Mouse (Mus musculus) kidney, adult 9 months (tissue): ENCODE measurements at regions not wholly inside any gene's neighbourhood (a gene's known extent, or its start where the extent isn't known, plus 50 kb on each side); places are given as distances from the start of the nearest gene placed in this dataset.
"Not testable (repeated sequence)": the region's sequence is repeated elsewhere in the genome, so short reads cannot be mapped to it uniquely, and the experiment has no call there.

Experiments
- DNase-seq: peaks from one replicate; pipeline ENCODE4 v3.0.0; 2022

DNA sequence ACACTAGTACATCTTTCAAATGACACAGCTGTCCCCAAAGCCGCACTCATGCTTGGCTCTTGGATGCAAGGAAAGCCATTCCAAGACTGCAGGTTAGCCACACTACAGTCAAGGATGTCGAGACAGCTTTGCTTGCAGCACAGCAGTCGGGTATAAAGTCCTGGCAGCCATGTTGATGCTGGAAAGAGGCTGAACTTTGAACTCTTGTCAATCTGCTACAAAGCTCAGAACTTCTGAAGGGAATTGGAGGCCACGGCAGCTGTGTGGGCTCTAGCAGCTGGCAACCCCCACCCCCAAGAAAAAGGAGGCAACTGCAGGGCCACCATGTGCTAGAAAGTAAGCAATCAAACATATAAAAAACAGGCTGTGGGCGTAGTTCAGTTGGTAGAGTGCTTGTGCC is 90.0 kb upstream of the Zcchc2 start:
- DNase-seq: no peak

DNA sequence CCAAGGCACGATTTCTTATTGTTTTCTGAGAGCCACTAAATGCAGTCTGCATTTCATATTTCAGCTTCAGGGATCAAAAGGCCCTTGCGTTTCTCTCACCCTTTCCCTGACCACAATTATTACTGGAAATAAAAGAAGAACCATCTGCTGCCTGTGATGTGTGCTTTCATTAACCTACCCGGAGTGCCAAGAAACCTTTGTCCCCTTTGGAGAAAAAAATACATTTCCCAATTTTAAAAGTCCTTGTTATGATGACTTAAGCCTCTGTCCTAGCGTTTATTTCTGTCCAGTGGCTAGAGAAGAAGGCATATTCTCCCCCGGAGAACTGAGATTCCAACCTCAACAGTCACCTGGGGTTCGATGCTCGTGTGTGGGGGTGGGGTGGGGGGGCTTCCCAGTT is 89.3 kb upstream of the Zcchc2 start:
- no peak for DNase-seq

DNA sequence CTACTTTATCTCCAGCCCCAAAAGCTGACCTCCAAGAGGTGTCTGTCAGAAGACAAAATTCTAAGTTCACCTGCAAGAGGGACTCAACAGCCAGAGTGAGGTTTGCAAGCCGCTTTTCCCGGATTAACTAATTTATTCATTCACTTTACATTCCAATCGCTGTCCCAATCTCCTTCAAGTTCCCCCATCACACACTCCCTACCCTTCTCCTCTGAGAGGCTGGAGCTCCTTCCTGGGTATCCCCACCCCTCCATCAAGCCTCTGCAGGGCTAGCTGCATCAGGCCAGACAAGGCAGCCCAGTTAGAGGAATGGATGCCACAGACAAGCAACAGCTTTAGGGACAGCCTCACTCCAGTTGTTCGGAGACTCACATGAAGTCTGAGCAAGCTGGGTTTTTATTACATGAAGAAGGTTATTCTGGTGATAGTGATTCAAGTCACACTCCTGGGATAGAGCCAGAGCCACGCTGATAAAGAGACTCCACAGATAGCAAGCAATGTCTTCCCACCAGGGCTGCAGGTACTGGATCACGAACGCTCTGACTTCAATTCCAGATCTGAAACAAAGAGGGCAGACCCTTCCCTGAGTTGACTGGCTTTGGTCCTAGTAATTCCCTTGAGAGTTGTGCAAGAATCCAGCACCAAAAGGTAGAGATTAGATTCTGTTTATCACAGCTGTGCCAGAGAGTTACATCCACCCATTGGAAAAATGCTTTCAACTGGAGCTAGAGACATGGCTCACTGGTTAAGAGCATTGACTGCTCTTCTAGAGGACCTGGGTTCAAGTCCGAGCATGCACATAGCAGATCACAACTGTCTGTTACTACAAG is 86.7 kb upstream of the Zcchc2 start:
- DNase-seq: no peak

DNA sequence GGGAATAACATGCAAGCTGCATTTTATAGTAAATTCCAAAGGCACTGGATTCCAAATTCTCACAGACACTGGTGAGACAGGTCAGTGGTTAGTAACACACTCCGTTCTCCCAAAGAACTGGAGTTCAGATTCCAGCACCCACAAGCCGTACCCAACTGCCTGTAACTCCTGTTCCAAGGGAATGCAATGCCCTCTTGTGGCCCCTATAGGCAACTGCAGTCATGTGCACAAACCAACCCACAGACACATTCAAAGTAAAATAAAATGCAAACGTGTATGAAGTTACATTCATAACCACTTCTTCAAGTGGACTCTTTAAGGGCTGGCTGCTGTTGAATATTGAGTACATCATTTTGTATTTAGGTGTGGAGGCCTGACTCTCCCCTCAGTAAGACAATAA is 85.5 kb upstream of the Zcchc2 start:
- no peak for DNase-seq

DNA sequence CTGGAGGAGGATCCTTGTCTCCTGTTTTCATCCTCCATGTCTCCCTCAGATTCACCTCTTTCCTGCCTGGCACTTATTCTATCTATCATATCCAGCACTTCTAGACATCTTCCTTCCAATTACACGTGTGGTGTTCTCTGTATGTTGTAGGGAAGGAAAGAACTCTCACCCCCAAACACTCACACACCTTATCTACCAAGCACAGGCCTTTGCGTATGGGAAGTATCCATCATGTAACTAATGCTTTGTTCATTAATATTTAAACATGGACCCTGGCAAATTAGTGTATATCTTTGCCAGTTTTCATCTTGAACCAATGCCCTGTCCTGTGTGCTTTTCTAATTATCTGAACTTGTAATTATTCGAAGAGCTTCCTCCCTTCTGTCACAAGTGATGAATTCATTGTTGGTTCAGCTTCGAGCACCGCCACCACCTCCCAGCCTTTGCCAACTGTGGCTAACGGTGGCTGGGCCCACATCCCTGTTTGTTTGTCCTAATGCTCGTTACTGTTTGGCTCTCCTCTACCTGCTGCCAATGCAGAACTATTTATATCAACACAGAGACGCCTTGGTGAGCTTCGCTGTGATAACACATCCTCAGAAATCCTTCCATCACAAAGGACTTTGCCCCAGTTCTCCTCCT is 84.3 kb upstream of the Zcchc2 start:
- no peak for DNase-seq

DNA sequence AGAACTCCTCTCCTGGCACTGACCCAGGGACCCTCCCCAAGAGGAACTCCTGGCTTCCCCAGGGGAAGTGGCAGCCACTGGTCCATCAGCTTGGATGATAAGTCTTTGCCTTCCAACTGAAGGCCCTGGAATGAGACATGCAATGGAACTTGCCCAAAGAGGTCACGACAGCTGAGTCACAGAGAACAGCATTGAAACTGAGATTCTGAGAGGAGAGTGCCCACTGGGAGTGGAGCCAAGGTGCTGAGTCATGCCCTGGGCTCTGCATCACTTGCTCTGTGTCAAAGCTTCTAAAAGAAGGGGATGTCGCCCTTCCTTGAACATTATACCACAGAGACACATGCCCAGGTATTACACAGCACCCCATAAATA is 83.8 kb upstream of the Zcchc2 start:
- peak; percentile 30 for DNase-seq

DNA sequence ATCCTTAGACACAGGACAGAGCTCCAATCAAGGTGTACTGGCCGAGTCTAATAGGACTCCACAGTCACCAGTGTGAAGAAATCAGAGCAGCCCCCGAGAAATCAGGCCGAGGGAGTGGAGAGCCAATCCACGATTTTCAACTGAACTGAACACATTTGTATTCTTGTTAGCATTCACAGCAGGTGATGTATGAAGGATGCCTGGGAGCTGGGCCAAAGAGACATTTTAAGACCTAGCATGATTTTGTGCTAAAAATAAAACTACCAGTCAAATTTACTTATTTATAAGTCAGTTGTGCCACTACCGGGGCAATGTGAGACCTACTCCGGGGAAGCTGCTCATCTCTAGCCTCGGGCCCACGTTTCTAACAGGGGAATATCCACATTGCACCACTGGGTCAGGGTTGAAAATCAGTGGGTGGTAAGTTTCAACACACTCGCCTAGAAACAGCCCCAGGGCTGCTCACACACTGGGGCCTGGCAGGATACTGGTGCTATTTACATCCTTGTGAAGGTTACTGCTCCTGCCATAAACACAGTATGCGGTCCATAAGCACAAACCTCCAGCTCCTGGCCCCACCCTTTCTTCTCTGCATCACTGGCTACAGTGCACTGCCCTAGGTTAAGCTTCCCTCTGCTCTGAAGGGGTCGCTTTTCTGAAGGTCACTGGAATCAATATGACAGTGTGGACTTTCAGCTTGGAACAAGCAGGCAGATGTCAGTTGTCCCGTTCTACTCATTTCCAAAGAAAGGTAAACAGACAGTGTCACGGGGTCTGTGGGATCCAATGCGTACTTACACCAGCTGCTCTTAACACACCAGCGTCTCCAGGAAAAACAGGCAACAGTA is 82.0 kb upstream of the Zcchc2 start:
- peak; percentile 32 for DNase-seq

DNA sequence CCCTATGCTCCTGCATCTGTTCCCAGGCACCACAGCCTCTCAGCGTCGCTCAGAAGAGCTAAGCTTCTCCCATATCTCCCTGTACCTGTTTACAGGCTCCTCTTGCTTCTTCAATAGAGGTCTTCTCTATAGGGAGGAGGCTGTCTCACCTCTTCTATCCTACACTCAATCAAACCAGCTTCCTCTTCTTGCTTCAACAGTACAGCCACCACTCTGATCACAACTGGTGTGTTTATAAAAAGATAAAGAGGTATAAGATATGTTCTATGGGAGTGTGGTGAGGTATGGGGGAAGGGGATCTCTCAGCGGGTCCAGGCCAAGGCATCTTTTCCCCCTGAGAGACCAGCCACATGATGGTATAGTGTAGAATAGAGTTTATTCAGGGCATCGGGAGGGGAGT is 81.1 kb upstream of the Zcchc2 start:
- DNase-seq: no peak

DNA sequence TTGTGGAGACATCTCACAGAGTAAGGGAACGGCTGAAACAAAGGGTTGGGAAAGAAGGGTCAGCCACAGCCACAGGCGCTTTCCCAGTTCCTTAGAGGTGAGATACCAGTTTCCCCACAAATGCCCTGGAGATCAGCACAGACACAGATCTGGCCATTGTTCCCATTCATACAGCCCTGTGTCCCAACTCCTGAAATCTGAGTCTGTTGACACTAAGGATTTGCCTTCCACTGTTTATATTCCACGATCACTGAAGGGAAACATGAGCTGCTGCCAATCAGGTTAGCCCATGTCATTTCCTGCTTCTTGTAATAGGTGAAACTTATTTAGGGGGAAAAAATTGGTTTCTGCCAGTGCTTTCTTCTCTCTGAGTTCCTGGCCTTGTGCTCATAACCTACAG is 78.5 kb upstream of the Zcchc2 start:
- DNase-seq: no peak

DNA sequence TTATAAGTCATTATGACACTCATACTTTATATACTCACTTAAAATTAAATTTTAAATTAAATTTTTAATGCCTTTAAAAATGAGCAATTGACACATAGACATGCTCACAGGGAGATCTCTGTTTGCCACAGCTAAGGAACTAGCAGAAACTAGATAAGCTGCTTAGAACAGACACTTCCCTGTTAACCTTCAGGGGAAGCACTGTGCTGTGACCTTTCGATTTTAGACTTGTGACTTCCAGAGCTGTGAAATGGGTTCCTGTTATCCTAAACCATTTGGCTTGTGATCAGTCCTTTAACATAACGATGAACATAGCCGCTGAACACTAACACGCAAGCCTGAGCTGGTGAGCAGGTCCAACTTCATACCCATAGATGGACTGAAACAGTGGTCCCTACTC is 68.4 kb upstream of the Zcchc2 start:
- DNase-seq: no peak

DNA sequence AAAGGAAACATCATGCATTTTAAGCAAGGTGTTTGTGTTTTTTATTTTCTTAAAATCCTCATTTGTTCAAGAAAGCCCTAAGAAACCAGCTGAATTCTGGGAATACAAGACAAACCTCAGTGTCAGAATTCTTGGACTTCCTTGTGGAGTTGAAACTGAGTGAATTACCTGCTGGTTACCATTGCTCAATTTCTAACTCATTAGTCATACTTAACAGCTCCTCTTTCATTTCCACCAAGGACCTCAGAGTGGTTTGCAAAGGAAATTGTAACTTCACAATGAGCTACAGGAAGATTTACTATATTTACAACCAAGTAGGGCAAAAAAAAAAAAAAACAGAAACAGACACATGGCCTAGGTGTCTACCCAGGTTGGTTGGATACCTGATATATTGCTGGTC is 67.6 kb upstream of the Zcchc2 start:
- no peak for DNase-seq

DNA sequence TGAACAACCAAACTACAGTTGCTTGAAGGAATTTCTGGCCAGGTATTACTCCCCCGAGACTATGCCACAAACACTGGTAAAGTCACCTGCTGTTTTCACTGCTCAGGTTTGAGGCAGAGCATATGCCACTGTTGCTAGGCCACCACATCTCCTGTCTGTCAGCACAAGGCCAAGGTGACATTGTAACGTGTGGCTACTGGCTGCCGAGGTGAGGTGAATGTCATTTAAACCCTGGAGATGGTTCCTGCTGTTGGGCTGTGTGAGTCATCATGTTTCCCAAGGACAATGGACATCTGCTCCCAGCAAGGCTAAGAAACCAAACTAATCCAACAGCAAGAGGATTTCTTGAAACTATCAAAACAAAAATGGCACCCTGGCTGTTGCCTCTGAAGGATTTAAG is 67.2 kb upstream of the Zcchc2 start:
- no peak for DNase-seq

DNA sequence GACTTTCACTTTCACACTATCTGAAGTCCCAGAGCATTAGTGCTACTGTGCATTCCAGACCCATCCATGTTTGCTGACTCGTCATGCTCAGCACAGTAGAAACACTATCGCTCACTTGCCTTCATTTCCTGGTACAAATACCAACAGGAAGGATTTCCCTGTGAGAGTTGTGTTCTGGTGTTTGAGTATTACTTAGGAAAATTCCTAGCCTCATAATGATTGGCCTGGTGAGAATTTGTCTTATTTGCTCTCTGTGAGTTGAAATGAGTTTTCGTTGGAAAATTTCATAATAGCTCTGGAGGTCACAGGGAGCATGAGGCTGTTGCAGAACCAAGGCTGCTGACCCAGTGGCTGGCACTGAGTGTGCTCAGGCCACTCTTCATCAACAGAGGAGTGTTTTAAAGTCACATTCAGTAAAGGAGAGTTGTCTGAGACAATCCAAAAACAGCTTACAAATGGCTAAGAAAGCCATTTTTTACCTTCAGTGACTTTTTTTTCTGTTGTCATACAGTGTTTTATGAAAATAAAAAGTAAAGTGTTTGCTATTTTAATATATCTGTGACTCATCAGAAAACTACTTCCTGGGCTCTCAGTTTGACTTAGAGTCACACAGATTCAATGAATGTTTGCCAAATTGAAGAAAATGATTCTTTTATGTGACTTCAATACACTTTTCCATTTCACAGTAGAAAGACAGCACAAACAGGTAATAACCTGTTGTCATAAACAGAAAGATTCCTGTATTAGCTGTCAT is 64.4 kb upstream of the Zcchc2 start:
- peak; percentile 17 for DNase-seq

DNA sequence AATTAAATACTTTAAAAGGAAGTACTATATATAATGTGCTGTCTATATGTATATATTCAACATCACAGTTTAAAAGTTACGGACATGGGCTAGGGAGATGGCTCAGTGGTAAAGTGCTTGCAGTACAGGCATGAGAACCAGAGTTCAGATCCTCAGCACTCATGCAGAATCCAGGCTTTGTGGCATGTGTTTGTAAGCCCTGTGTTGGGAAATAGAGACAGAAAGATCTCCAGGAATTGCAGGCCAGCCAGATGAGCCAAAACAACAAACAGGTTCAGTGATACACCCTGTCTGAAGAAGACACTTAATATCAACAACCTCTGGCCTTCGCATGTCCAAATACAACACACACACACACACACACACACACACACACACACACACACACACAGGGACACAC is 63.3 kb upstream of the Zcchc2 start:
- no peak for DNase-seq

DNA sequence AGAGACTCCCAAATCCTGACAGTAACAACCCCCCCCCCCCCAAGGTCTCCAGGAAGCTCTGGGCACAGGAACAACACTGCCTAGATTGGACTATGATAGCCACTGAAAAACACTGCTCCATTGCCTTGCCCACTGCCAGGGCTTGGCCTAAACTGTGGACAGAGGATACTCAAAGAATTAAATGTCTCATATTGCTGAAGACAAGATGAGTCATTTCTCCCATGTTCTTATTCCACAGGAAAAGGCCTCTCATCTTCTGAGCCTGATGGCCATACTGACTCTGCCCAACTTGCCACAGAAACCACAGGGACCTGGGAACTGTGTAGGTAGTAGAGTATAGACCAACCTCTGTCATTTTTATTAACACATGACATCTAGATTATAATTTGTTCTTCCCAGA is 59.4 kb upstream of the Zcchc2 start:
- DNase-seq: no peak

DNA sequence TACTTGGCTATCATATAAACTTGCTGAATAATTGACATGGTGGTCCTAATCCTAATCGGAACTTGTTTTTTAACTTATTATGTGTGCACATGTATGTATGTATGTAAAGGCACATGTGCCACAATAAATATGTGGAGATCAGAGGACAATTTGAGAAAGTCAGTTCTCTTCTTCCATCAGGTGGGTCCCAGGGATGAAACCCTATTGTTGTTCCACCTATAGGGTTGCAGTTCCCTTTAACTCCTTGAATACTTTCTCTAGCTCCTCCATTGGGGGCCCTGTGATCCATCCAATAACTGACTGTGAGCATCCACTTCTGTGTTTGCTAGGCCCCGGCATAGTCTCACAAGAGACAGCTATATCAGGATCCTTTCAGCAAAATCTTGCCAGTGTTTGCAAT is 56.0 kb upstream of the Zcchc2 start:
- DNase-seq: not testable (repeated sequence)
